Mouse (Mus musculus): ENCODE measurements around the gene Atat1. TPM values are rescaled to one million over a fixed set of nuclear protein-coding genes. Genes with fewer than 3 reads are reported as not detected.

Atat1 gene
- polyA plus RNA-seq, 1 experiment: 58.8 TPM

DNA sequence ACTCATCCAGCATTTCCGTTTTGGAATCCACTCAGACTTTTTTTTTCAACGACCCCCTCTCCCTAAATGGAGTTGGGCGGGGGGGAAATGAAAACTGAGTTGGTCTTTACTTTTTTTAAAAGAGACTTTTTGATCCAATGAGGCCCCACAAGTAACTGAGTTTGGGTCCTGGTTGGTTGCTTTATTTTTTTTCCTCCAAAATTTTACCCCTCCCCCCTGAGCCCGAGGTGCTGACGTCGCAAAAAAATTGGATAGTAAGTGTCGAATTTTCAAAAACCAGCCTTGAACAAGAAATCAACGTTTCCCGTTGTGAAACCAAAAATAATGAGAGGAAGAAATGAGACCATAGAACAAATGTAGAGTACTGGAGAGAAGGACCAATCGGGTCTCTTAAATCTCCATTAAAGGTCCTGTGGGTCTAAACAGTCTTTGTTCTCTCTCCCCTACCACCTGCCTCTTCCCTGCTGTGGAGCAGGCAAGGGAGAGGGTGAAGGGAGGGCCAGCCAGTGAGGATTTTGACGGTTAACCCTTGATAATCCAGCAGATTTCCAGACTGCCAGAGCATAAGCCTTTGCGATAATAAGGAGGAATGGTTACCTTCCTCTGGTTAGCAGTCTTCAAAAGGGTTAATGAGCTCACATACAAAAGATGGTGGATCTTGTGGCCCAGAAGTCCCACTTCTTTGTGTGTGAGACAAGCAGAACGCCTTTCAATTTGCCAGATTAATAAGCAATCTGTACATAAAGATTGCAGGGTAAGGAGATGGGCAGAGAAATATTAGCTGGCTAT lies 7.8 kb upstream of the Atat1 start:
- no peak for DNase-seq (ENCODE audit: low spot score)

GRCm38 (mm10) chr17:35917143-35917462 lies 7.2 kb upstream of the Atat1 start:
- DNase-seq (ENCODE audit: low spot score): no peak

- DNase-seq (ENCODE audit: low spot score): peak; percentile 98
Observed at GRCm38 (mm10) chr17:35916297-35917142, 6.6 kb upstream of the Atat1 start, which contains the start of the genes Mrps18b and Ppp1r10. Gene Mrps18b (minus strand): TSS chr17:35916389. Gene Ppp1r10 (plus strand): TSS chr17:35916434.

- DNase-seq (ENCODE audit: low spot score): no peak
Observed at GRCm38 (mm10) chr17:35915538-35916296, 5.8 kb upstream of the Atat1 start.

DNA sequence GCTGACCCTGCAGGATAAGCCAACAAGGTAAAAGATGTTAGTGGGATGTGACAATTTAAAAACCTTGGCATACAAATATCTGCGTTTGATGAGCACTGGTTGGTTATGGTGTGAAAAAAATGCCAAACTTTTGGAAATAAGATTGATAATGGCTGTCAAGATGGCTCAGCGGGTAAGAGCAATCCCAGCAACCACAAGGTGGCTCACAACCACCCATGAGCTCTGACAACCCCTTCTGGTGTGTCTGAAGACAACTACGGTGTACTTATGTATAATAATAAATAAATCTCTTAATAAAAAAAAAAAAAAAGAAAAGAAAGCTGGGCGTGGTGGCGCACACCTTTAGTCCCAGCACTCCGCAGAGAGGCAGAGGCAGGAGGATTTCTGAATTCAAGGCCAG lies 5.1 kb upstream of the Atat1 start:
- no peak for DNase-seq (ENCODE audit: low spot score)

DNA sequence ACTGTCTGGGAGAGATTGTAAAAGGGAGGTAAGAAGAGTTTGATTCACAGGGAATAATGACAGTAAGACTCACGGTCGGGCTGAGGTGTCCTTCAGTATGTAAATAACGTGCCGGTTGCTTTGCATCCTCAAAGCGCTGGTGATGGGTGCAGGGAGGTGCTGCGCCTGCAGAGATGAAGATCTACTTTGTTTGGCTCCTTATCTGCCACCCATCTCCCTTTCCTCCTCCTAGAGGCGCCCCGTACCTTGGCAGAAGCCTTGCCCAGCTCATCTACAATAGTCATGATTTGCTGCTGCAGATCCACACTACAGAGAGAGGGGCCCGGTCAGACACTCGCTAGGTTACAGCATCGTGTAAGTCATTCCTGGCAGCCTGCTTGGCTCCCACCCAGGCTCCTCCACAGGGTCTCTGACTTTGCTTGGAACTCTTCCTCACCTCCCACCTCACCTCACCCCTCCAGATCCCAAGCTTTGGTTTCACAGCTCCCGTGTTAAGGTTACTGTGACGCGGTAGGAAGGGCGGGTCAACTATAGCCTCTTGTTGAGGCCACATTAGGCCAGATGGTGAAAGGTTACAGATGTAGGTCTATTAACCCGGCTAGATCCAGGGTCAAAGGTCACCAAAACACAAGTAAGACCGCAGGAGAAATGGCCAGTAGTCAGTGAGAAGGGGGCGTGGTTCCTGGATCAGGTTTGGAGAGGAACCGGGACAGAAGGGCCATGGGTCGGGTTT lies 523 bp downstream of the Atat1 start:
- DNase-seq (ENCODE audit: low spot score): no peak

DNA sequence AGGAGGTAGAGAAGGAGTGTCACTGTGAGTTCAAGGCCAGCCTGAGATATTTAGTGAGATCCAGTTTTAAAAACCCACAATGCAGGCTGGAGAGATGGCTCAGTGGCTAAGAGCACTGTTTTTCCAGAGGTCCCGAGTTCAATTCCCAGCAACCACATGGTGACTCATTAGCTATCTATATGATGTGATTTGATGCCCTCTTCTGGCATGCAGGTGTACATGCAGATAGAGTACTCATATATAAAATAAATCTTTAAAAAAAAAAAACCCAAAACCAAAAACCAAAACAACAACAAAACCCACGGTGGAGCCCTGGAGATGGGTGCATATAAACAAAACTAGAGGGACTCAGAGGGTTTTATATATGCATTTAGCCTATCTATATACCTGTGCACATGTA lies 2.3 kb downstream of the Atat1 start:
- DNase-seq (ENCODE audit: low spot score): no peak

DNA sequence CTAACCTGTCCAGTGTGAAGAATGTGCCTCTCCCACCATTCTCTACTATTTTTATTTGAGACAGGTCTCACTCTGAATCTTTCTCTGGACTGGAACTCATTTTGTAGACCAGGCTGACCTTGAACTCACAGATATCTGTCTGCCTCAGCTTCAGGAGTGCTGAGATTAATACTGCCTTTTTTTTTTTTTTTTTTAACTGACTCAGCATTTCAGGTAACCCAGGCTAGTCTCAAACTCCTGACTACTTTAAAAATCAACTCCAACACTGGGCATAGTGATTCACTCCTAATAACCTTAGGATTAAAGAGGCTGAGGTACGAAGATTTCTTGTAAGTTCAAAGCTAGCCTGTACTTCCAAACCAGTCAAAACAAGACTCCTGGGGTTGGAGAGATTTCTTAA lies 4.3 kb downstream of the Atat1 start:
- no peak for DNase-seq (ENCODE audit: low spot score)

DNA sequence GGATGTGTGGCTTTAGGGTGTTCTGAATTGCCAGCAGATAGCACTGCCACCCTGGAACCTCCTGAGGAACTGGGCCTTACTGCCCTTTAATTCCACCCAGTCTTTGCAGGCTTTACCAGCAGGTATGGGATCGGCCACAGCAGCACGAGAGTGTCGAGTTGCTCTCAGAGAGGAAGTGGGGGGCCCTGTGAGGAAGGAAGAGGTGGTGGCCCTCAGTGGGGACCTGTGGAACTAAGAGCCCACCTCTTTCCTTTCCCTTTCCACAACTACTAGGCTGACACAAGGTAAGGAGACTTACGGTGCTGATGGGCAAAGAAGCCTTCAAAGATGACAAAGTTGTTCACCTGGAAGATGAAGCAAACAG lies 5.9 kb downstream of the Atat1 start:
- no peak for DNase-seq (ENCODE audit: low spot score)

DNA sequence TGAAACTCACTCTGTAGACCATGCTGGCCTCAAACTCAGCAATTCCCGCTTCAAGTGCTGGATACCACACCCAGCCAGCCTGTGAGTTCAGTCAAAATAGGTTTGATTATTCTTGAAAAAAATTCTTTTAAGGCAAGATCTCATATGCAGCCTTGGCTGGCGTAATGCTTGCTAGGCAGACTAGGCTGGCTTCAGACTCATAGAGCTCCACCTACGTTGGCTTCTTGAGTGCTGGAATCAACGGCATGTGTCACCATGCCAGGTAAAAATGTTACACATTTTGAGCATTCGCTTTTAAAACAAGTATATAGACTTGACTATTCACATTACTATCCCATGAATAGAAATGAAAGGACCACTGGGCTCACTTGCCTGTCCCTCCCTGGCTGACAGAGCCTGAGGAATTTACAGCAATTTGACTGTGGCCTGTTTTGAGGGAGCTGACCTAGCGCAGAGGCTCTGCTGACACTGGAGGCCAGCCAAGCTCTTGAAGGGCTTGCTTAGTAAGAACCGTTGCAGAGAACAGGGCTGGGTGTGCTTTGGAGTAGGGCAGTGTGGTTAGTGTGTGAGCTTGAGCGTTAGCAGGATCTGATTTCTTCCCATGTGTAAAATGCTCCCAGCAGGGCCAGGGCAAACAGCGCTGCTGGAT lies 6.4 kb downstream of the Atat1 start:
- DNase-seq (ENCODE audit: low spot score): no peak

DNA sequence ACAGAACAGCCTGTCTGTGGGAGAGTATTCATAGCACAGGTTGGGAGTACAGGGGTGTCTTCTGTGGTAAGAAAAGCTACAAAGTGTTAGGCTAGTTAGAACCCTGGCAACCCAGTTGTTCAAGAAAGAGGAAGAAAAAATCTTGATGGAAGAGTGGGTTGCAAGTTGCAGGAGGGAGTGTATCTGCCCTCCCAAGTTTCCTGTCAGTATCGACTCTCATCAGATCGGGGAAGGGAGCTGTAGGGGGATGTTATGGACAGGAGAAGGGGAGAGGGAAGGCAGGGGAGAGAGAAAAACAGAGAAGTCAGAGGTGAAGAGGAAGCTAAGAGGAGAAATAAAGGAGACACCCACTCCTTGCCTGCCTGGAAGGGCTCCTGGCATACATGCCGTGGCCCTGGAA lies 9.2 kb downstream of the Atat1 start:
- no peak for DNase-seq (ENCODE audit: low spot score)

DNA sequence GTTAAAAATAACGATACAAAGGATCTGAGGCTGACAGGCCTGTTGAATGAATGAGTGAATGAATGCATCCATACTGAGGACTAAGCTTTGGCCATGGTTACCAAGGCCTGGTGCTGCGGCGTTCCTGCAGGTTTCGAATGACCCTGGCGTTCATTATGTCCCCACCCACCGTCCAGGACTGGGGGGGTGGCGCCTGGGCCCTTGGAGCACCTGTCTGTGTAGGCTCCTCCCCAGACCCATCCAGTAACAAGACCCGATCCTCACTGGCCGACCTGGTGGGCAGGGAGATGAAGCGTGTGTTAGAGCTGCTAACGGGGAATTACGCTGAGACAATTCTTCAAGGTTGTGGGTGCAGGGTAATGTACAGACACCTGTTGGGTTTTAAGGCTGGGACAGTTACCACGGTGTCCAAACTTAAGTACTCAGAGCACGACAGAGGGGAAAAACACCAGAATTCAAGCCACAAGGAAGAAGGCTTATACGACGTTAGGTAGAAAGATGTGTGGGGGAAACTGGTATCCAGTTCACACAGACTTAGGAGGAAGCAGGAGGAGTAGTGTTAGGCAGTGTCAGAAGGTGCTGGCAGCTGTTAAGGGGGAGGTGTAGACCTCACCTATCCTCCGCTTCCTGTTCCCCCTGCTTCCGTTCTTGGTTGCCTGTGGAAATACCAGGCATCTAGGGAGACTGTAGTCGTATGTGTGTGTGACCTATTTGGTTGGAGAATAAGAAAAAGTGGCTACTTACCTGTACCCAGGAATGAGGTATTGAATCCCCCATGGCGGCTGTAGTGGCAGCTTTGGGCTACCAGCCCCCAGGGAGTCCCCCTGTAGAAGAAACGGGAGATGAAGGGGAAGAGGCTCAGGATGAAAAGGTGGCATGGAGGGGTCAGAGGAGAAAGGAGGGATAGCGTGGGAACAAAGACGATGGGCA lies 12.0 kb downstream of the Atat1 start:
- DNase-seq (ENCODE audit: low spot score): no peak

DNA sequence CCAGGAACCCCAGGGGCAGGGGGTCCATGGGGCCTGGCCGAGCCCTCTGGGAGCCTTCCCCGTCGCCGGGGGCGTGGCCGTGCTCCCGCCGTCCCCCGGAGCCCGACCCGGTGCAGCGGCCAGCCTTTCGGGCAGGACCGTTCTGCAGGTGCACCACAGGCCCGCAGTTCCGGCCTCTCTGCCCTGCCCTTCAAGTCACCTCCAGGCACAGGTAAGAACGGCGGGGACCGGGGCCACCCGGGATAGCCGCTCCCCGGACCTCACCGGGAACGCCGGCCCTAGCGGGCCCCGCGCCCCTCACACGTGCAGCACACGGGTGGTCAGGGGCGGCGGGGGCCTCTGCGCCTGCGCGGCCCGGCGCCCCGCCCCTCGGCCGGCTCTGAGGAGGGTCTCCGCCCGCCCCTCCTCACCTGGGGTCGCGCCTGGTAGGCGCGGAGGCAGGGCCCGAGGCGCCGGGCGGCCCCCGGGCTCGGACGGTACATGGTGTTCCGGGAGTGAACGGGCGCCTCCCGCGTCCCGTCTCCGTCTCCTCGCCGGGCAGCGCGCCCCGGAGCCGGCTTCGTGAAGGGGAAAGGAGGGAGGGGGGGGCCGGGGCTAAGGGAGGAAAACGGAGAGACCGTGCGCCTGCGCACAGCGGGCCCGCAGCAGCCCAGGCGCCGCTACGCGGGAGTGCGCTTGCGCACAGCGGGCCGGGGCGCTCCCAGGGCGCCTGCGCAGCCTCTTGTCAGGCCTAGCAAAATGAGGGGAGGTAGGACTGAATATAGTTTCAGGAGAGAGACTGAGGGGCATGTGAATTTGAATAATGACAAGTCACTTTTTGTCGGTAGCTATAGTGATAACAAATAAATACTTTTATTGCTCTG lies 12.9 kb downstream of the Atat1 start, which contains the start of gene 2310061I04Rik:
Gene 2310061I04Rik (minus strand): TSS at position 651 of the 863 bp plus-strand sequence.
- peak; percentile 84 for DNase-seq (ENCODE audit: low spot score)

DNA sequence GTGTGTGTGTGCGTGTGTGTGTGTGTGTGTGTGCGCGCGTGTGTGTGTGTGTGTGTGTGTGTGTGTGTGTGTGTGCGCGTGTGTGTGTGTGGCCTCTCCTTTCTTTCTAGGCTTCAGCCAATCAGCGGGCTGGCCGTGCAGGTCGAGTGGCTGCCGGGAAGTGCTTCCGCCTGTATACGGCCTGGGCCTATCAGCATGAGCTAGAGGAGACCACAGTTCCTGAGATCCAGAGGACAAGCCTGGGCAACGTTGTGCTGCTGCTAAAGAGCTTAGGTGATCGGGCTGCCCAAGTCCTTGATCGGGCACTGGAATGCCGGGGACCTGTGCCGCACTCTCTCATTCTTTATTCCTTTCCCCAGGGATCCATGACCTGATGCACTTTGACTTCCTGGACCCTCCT lies 22.1 kb downstream of the Atat1 start:
- no peak for DNase-seq (ENCODE audit: low spot score)

DNA sequence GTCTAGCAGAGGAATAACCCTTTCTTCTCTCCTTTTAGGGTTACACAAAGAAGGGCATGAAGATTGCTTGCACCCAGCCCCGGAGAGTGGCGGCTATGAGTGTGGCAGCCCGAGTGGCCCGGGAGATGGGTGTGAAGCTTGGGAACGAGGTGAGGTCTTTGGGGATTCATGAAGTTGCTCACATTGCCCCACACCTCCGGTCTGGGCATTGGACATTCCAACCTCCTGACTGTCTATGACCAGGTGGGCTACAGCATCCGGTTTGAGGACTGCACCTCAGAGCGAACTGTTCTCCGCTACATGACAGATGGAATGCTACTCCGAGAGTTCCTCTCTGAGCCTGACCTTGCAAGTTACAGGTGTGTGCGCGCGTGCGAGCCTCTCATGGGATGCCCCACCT lies 26.1 kb downstream of the Atat1 start:
- DNase-seq (ENCODE audit: low spot score): no peak

DNA sequence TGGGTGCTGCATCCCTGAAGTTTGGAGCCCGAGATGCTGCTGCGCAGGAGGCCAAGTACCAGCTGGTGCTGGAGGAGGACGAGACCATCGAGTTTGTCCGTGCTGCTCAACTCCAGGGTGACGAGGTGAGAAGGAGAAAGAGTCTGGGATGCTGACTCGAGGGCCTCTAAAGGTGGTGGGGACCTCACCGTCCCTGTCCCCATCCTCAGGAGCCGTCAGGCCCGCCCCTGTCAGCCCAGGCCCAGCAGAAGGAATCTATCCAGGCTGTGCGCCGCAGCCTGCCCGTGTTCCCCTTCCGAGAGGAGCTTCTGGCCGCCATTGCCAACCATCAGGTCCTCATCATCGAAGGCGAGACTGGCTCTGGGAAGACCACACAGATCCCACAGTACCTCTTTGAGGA lies 27.0 kb downstream of the Atat1 start:
- DNase-seq (ENCODE audit: low spot score): no peak

GRCm38 (mm10) chr17:35879245-35880057 lies 30.4 kb downstream of the Atat1 start, which contains the start of gene Dhx16:
Gene Dhx16 (plus strand): TSS chr17:35879819.
- DNase-seq (ENCODE audit: low spot score): peak; percentile 84

DNA sequence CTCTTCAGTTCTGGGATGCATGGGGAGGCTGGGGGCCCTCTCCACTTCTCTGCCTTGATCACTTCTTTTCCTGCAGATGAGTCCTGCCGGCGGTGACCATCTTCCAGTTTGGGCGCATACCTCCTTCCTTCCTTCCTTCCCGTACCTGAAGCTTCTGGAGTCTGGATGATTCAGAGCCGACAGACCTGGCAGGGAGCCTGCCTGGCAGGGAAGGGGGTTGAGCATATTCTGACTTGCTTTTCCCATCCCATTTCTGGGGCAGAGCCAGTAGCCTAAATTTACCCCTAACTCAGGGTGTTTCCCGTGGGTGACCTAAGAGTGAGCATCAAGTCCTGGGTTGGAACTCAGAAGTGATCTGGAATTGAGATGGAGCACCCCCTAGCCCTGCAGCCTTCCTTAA lies 35.2 kb downstream of the Atat1 start:
- DNase-seq (ENCODE audit: low spot score): no peak
